Mouse (Mus musculus) forebrain, embryonic 14.5 days (tissue): ENCODE data around the gene St6gal1. TPM values are rescaled to one million over a fixed set of nuclear protein-coding genes. Genes with fewer than 3 reads are reported as not detected.

Experiments used
- ATAC-seq: fragments of 200-750 bp; cut with Nextera tagmentation; 2 replicates; pipeline ENCODE4 v1.8.0; 2017; ENCODE audit warnings: mild to moderate bottlenecking, moderate library complexity
- DNase-seq: peaks from one replicate; pipeline ENCODE4 v3.0.0-alpha.2; 2015; ENCODE audit warnings: low spot score
- H3K27ac ChIP-seq: fragments of 300-500 bp; sonication (generic); 2 replicates; pipeline ENCODE4 v1.5.1; 2014; ENCODE audit warnings: low read depth, mild to moderate bottlenecking, control low read depth, low read length, moderate library complexity
- H3K27me3 ChIP-seq: fragments of 300-500 bp; sonication (generic); replicated peaks from 2 replicates; pipeline ENCODE4 v1.6.1; 2014; ENCODE audit warnings: low read length, control low read depth, mixed read lengths; ENCODE audit not compliant: control insufficient read depth, insufficient read depth
- H3K36me3 ChIP-seq: fragments of 300-500 bp; sonication (generic); 2 replicates; pipeline ENCODE4 v1.6.1; 2014; ENCODE audit warnings: low read length, control low read depth; ENCODE audit not compliant: control insufficient read depth, insufficient read depth
- H3K4me1 ChIP-seq: fragments of 300-500 bp; sonication (generic); 2 replicates; pipeline ENCODE4 v1.6.1; 2014; ENCODE audit warnings: antibody characterized with exemption, low read length, control low read depth; ENCODE audit not compliant: control insufficient read depth, insufficient read depth
- H3K4me2 ChIP-seq: fragments of 300-500 bp; sonication (generic); 2 replicates; pipeline ENCODE4 v1.6.1; 2014; ENCODE audit warnings: mild to moderate bottlenecking, control low read depth, low read length
- H3K4me3 ChIP-seq: fragments of 300-500 bp; sonication (generic); 2 replicates; pipeline ENCODE4 v1.5.1; 2014; ENCODE audit warnings: low read depth, low read length, control low read depth
- H3K9ac ChIP-seq: fragments of 300-500 bp; sonication (generic); 2 replicates; pipeline ENCODE4 v1.6.1; 2014; ENCODE audit warnings: mild to moderate bottlenecking, low read length, control low read depth, moderate library complexity
- H3K9me3 ChIP-seq: fragments of 300-500 bp; sonication (generic); replicated peaks from 2 replicates; pipeline ENCODE4 v1.6.1; 2016; ENCODE audit warnings: low read length, control low read depth, mixed read lengths; ENCODE audit not compliant: control insufficient read depth
- WGBS: fragments of 180-500 bp; shearing (Covaris S2); extraction: QIAGEN DNeasy Blood & Tissue Kit; methylation state at CpG from one replicate; pipeline ENCODE4 v1.1.7; 2014; 5-methylcytosine and 5-hydroxymethylcytosine counted together
- polyA plus RNA-seq: library from polyadenylated mRNA; unstranded; fragments of >200 nt; fragmentation: Nextera tagmentation; extraction: Ambion mirVana; gene quantifications from 2 replicates; pipeline ENCODE4 v1.2.1, GENCODE M21; 2014

Gene St6gal1
- polyA plus RNA-seq, 1 experiment from 2014 or later = 46.0 TPM

DNA sequence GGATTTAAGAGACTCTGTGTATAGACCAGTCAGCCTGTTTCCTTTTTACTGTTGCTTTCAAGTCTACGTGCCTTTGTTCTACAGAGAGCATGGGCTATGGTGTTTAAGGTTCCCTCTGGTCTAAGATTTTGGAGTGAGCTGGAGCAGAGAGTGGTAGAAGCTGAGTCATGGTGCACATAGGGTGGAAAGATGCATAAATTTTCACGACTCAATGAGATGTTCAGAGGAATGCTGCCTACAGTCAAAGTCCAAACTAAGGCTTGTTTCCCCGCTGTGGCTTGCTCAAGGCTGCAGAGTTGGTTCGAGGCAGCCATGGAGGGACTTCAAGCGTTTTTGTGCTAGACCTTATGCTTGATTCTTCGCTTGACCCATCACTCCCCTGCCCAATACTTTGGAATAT lies 96.0 kb downstream of the St6gal1 start:
- 96% methylated on average over 6 of the region's 6 CpGs for WGBS
- no peaks in the 10 kb centered on the region for H3K27me3 ChIP-seq
- H3K9ac ChIP-seq = no peak overlapping the region
- ATAC-seq (no peak), DNase-seq (no peak)
- no peak overlapping the region for H3K27ac ChIP-seq
- H3K36me3 ChIP-seq = peaks cover 39% of the 10 kb centered on the region
- H3K4me3 ChIP-seq = no peak overlapping the region
- H3K9me3 ChIP-seq = no peaks in the 10 kb centered on the region
- H3K4me2 ChIP-seq = no peak overlapping the region
- peaks cover 5% of the 10 kb centered on the region for H3K4me1 ChIP-seq

DNA sequence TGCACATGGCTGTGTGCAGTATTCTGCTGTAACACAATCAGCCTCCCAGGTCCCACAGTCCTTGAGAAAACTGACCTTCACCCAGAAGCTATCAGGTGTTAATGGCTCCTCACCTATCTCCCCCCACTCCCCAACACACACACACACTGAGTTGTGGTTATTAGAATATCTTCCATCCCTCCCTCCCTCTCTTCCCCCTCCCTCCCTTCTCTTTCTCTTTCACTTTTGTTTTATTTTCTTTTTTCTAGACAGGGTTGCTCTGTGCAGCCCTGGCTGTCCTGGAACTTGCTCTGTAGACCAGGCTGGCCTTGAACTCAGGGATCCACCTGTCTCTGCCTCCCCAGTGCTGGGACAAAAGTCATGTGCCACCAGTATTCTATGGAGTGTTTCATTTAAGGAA lies 97.9 kb downstream of the St6gal1 start:
- no peak for ATAC-seq
- no peak overlapping the region for H3K27ac ChIP-seq
- no peaks in the 10 kb centered on the region for H3K9me3 ChIP-seq
- H3K4me2 ChIP-seq = no peak overlapping the region
- no peak for DNase-seq
- H3K4me3 ChIP-seq = no peak overlapping the region
- no peak overlapping the region for H3K9ac ChIP-seq
- peaks cover 5% of the 10 kb centered on the region for H3K4me1 ChIP-seq
- H3K36me3 ChIP-seq = peaks cover 38% of the 10 kb centered on the region
- no peaks in the 10 kb centered on the region for H3K27me3 ChIP-seq

DNA sequence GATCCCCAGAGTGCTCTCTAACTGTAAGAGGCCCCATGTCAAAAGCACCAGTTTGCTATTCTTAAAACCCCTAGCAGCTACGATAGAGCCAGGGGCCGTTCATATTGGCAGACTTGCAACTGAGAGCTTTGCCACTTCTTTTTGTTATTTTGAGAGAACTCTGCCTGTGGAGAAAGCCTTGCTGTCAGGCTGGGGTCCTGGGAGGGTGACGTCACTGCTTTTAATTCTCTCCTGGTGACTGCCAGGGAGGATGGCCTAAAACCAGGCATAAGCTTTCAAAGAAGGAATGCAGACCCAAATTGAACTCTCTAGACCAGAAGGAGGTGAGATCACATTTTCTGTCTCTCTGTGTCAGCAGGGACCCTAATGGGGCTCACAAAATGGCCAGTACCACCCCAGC lies 99.4 kb downstream of the St6gal1 start:
- Histone ChIP-seq H3K27ac (no peak overlapping the region; the same call in 1 of the 2 replicates), H3K4me2 (no peak overlapping the region), H3K9me3 (no peaks in the 10 kb centered on the region), H3K27me3 (no peaks in the 10 kb centered on the region), H3K36me3 (peaks cover 35% of the 10 kb centered on the region), H3K4me3 (no peak overlapping the region), H3K9ac (no peak overlapping the region), H3K4me1 (peaks cover 5% of the 10 kb centered on the region)
- DNase-seq (peak; percentile 59), ATAC-seq (peak; percentile 61)
- 6% methylated on average over 3 of the region's 3 CpGs for WGBS

DNA sequence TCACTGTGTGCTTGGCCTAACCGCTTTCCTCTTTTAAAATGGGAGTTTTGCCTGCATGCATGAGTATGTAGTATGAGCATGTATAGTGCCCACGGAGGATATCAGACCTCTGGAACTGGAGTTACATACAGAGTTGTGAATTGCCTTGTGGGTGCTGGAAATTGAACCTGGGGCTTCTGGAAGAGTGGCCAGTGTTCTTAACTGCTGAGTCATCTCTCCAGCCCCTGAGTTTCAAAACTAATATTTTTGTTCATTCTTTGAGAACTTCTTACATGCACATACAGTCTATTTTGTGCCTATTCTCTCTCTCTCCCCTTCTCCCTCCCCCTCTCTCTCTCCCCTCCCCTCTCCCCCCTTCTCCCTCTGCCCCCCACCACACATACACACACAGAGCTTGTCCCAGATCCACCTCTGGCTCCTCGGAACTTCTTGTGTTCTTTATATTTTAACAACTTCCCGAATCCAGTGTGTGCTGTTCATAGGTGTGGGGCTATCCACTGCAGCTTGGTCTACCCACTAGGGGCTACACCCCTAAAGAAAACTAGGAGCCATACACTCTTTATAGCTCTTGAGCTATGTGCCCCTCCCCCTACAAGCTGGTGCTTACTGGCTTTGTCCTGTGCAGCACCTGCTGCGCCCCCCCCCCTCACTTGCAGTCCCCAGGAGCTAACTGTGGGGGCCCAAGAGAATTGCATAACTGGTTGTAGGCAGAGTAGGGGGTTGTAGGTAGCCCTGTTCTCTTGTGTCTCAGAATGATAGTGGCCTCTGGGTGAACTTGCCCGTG lies 100.5 kb downstream of the St6gal1 start:
- ATAC-seq = no peak
- no peak overlapping the region for H3K4me3 ChIP-seq
- H3K9me3 ChIP-seq = no peaks in the 10 kb centered on the region
- peaks cover 38% of the 10 kb centered on the region for H3K36me3 ChIP-seq
- 64% methylated on average over 6 of the region's 6 CpGs for WGBS
- no peaks in the 10 kb centered on the region for H3K27me3 ChIP-seq
- no peak overlapping the region for H3K27ac ChIP-seq
- no peak overlapping the region for H3K4me2 ChIP-seq
- H3K4me1 ChIP-seq = peaks cover 5% of the 10 kb centered on the region
- DNase-seq = no peak
- H3K9ac ChIP-seq = no peak overlapping the region

DNA sequence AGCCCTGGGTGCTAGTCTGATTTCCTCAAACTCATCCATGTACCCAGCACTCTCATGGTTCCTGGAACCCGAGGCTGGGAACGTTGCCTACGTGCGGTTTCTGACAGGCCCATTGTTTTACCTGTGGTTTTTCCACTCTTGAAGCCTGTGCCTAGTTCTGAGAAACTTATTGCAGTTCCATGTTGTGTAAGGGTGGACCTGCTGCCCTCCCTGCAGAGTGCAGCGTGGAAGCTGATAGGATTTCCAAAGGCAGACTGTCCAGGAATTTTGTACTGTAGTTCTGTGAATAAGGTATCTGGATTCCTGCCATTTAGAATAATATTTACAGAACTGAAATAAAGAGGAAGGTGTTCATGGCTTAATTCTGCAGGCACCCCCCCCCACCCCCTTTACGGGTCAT lies 102.1 kb downstream of the St6gal1 start:
- no peak overlapping the region for H3K9ac ChIP-seq
- no peak overlapping the region for H3K4me2 ChIP-seq
- no peak for DNase-seq
- WGBS = 99% methylated on average over 6 of the region's 6 CpGs
- H3K27ac ChIP-seq = no peak overlapping the region
- H3K27me3 ChIP-seq = no peaks in the 10 kb centered on the region
- H3K9me3 ChIP-seq = no peaks in the 10 kb centered on the region
- peaks cover 5% of the 10 kb centered on the region for H3K4me1 ChIP-seq
- H3K36me3 ChIP-seq = peaks cover 25% of the 10 kb centered on the region
- no peak for ATAC-seq
- H3K4me3 ChIP-seq = no peak overlapping the region

DNA sequence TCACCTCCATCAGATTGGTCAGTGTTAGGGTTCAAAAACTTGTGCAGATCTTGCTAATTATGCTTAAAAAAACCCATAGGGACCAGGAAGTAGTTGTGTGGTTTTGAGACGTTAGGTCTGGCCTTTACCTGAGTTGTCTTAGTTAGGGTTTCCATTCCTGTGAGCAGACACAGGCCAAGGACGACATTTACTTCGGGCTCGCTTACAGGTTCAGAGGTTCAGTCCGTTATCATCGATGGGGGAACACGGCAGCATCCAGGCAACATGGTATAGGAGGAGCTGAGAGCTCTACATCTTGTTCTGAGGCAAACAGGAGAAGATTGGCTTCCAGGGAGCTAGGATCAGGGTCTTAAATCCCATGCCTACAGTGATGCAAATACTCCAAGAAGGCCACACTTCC lies 102.7 kb downstream of the St6gal1 start:
- WGBS = 95% methylated on average over 7 of the region's 7 CpGs

DNA sequence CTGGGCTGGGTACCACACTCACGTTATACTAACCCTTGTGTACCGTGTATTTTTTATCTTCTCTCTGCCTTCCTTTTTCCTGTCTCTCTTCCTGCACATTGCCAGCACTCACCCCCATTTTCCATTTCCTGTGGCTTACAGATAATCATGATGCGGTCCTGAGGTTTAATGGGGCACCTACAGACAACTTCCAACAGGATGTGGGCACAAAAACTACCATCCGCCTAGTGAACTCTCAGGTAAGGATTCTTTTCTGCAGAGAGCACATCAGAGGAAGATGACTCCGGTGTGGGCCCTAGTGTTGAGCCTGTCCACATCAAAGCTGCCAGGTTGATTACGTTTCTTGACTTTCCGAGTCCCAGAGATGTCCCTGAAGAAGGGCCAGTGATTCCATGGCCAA lies 103.7 kb downstream of the St6gal1 start:
- H3K36me3 ChIP-seq = peaks cover 23% of the 10 kb centered on the region; the same call in 1 of the 2 replicates
- H3K27me3 ChIP-seq = no peaks in the 10 kb centered on the region
- WGBS = 94% methylated on average over 7 of the region's 7 CpGs
- no peak for ATAC-seq
- no peak overlapping the region for H3K4me2 ChIP-seq
- H3K9ac ChIP-seq = no peak overlapping the region
- no peaks in the 10 kb centered on the region for H3K9me3 ChIP-seq
- no peak overlapping the region for H3K4me3 ChIP-seq
- no peak for DNase-seq
- H3K27ac ChIP-seq = no peak overlapping the region
- peaks cover 5% of the 10 kb centered on the region for H3K4me1 ChIP-seq

More for the DNA sequence above, 102.7 kb downstream of the St6gal1 start:
- Histone ChIP-seq H3K4me1 (peaks cover 5% of the 10 kb centered on the region), H3K27ac (no peak overlapping the region), H3K36me3 (peaks cover 24% of the 10 kb centered on the region; the same call in 1 of the 2 replicates), H3K4me2 (no peak overlapping the region), H3K9ac (no peak overlapping the region), H3K9me3 (no peaks in the 10 kb centered on the region), H3K27me3 (no peaks in the 10 kb centered on the region), H3K4me3 (no peak overlapping the region)
- DNase-seq = no peak
- no peak for ATAC-seq

DNA sequence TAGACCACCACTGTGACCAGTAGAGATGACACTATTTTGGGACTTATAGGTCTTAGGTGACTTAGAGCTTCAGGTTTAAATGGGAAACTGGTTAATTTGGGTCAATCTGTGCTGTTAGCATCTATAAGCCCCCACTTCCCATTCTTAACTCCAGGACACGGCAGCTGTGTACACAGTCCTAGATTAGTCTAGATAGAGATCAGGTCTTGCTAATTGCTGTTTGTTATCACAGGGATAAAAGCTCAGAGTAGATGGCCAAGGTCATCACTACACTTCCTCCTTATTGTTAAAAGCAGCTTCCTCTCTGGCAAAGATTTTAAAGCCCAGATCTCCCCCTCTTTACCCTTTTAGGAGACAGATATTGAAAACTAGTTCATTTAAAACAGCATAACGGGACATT lies 107.6 kb downstream of the St6gal1 start:
- Histone ChIP-seq H3K27me3 (no peaks in the 10 kb centered on the region), H3K4me1 (no peaks in the 10 kb centered on the region), H3K36me3 (peaks cover 26% of the 10 kb centered on the region; the same call in 1 of the 2 replicates), H3K4me3 (no peak overlapping the region), H3K4me2 (no peak overlapping the region), H3K9me3 (no peaks in the 10 kb centered on the region), H3K9ac (no peak overlapping the region), H3K27ac (no peak overlapping the region)
- DNase-seq (no peak), ATAC-seq (no peak)
- 91% methylated on average over 2 of the region's 2 CpGs for WGBS

DNA sequence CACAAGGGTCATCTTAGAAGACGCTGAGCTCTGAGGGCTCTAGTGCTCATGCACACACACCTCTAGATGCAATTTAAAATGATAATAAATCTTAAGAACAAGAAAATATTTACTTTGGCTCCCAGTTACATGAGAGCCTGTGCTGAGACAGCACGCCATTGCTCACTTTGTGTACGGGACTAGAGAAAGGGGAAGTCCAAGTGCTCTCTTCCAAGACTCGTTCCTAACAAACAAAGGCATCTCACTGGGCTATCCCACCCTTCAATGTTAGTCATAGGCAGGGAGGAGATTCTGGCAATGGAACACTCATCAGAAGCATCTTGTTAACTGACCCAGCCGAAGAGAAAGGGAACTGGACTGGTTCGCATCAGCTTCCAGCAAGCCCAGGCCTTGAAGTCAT lies 108.1 kb downstream of the St6gal1 start:
- ATAC-seq = no peak
- 89% methylated on average over 6 of the region's 6 CpGs for WGBS
- no peaks in the 10 kb centered on the region for H3K9me3 ChIP-seq

More for the DNA sequence above, 108.1 kb downstream of the St6gal1 start:
- H3K4me1 ChIP-seq = no peaks in the 10 kb centered on the region
- no peaks in the 10 kb centered on the region for H3K27me3 ChIP-seq
- no peak for DNase-seq
- no peak overlapping the region for H3K9ac ChIP-seq
- no peak overlapping the region for H3K4me2 ChIP-seq
- H3K36me3 ChIP-seq = peaks cover 23% of the 10 kb centered on the region; the same call in 1 of the 2 replicates
- H3K27ac ChIP-seq = no peak overlapping the region
- no peak overlapping the region for H3K4me3 ChIP-seq
